Mouse (Mus musculus) ES-E14 (cell line): ENCODE results near the gene Ntan1. TPM values are rescaled to one million over a fixed set of nuclear protein-coding genes. Genes with fewer than 3 reads are reported as not detected.
"Not testable (repeated sequence)": the region's sequence is repeated elsewhere in the genome, so short reads cannot be mapped to it uniquely, and the experiment has no call there.

Source experiments
- DNase-seq: peaks from one replicate; pipeline ENCODE4 v3.0.0-alpha.2; 2013; ENCODE audit warnings: low read depth, low spot score
- H3K27ac ChIP-seq: 2 replicates; pipeline ENCODE4 v1.5.1; 2012; ENCODE audit warnings: low read depth, mild to moderate bottlenecking, low read length, moderate library complexity, mixed read lengths; ENCODE audit not compliant: poor library complexity, insufficient read depth, severe bottlenecking
- H3K36me3 ChIP-seq: 2 replicates; pipeline ENCODE4 v1.6.1; 2012; ENCODE audit warnings: mild to moderate bottlenecking, low read length, moderate library complexity, mixed read lengths; ENCODE audit not compliant: control insufficient read depth, poor library complexity, insufficient read depth, severe bottlenecking
- H3K4me1 ChIP-seq, 2 experiments: fragments of 150-350 bp in 1 of 2; sonication (generic) in 1 of 2; 2 replicates each; pipeline ENCODE4 v1.6.1; 2012; ENCODE audit warnings: low read length in 2 of 2, mild to moderate bottlenecking in 1 of 2, mixed read lengths in 1 of 2; ENCODE audit not compliant: control insufficient read depth in 2 of 2, insufficient read depth in 2 of 2, poor library complexity in 1 of 2
- H3K4me3 ChIP-seq, 2 experiments: fragments of 150-350 bp in 1 of 2; sonication (generic) in 1 of 2; 2 replicates each; pipeline ENCODE4 v1.5.1; 2012; ENCODE audit warnings: low read length in 2 of 2, low read depth in 1 of 2, mild to moderate bottlenecking in 1 of 2, mixed read lengths in 1 of 2; ENCODE audit not compliant: insufficient read depth in 1 of 2, poor library complexity in 1 of 2, severe bottlenecking in 1 of 2
- H3K9ac ChIP-seq: 2 replicates; pipeline ENCODE4 v1.6.1; 2012; ENCODE audit warnings: low read depth, mild to moderate bottlenecking, low read length, mixed read lengths; ENCODE audit not compliant: poor library complexity, insufficient read depth, severe bottlenecking
- H3K9me3 ChIP-seq: fragments of 150-350 bp; sonication (generic); 2 replicates; pipeline ENCODE4 v1.6.1; 2012; ENCODE audit warnings: low read depth, mild to moderate bottlenecking, low read length; ENCODE audit not compliant: control insufficient read depth, insufficient read depth
- CHD2 ChIP-seq: IDR thresholded peaks from 2 replicates; pipeline ENCODE4 v1.6.1; 2014; ENCODE audit warnings: mild to moderate bottlenecking, low read depth, low read length, inconsistent platforms
- HCFC1 ChIP-seq: IDR thresholded peaks from 2 replicates; pipeline ENCODE4 v1.6.1; 2012; ENCODE audit warnings: low read length, inconsistent platforms, borderline replicate concordance; ENCODE audit not compliant: insufficient read depth
- MAFK ChIP-seq: IDR thresholded peaks from 2 replicates; pipeline ENCODE4 v1.6.1; 2014; ENCODE audit warnings: mild to moderate bottlenecking, low read depth, low read length, inconsistent platforms; ENCODE audit not compliant: insufficient read depth
- ZC3H11A ChIP-seq: IDR thresholded peaks from 2 replicates; pipeline ENCODE4 v1.6.1; 2012; ENCODE audit warnings: low read depth, mild to moderate bottlenecking, inconsistent platforms, low read length, borderline replicate concordance
- ZNF384 ChIP-seq: IDR thresholded peaks from 2 replicates; pipeline ENCODE4 v1.6.1; 2012; ENCODE audit warnings: low read depth, low read length, inconsistent platforms
- in situ Hi-C, 2 experiments: fragments of 600-800 bp; cut with MboI; formaldehyde crosslinking; loops; one replicate each; pipeline ENCODE4 v1.15.1; 2025; ENCODE audit warnings: low sequenced_read_pairs in 2 of 2, inconsistent platforms in 1 of 2; ENCODE audit not compliant: unreplicated experiment in 2 of 2
- total RNA-seq: library from RNA; depleted of rRNA; stranded (reverse); fragments of 300-350 nt; gene quantifications from 2 replicates; pipeline ENCODE4 v1.2.3, GENCODE M21; 2012

The Ntan1 gene
- total RNA-seq, 1 experiment = 54.2 TPM

- TF ChIP-seq MAFK (no peak), ZC3H11A (no peak), HCFC1 (peak; percentile 68; the same call in 1 of the 2 replicates)
- H3K36me3 ChIP-seq = peaks cover 20% of the 10 kb centered on the region
- in situ Hi-C loops = no loop called here
- H3K4me1 ChIP-seq = peaks cover under 1 to 5% of the 10 kb centered on the region in 2 experiments
- peak; percentile 84 for DNase-seq
- peak within 1 kb of the TSS; percentile 97 for H3K9ac ChIP-seq
- H3K27ac ChIP-seq = peak within 1 kb of the TSS; percentile 94
- H3K9me3 ChIP-seq = peaks cover 15% of the 10 kb centered on the region
- peak within 1 kb of the TSS; percentile 85 to 95 for H3K4me3 ChIP-seq
These were observed 38.1 kb upstream of the Ntan1 start, which contains the start of gene Rrn3 for GRCm38 (mm10) chr16:13780353-13781036. TSS of gene Rrn3 (plus strand) at chr16:13780708.

GRCm38 (mm10) chr16:13781216-13781615 is 37.4 kb upstream of the Ntan1 start:
- Histone ChIP-seq H3K27ac (no peak overlapping the region; the same call in 1 of the 2 replicates), H3K9ac (peak overlapping the region; percentile 63), H3K36me3 (peaks cover 22% of the 10 kb centered on the region), H3K9me3 (peaks cover 15% of the 10 kb centered on the region), H3K4me1 (peaks cover 4 to 6% of the 10 kb centered on the region in 2 experiments), H3K4me3 (peak overlapping the region; percentile 85 to 95)
- TF ChIP-seq ZNF384 (no peak), ZC3H11A (no peak), MAFK (no peak), HCFC1 (no peak), CHD2 (no peak)
- in situ Hi-C loops = no loop called here
- DNase-seq = no peak

GRCm38 (mm10) chr16:13785932-13786331 is 32.7 kb upstream of the Ntan1 start:
- H3K4me3 ChIP-seq = no peak overlapping the region
- no peak for TF ChIP-seq HCFC1
- no peak for TF ChIP-seq ZNF384
- TF ChIP-seq MAFK = no peak
- no peak for TF ChIP-seq CHD2
- TF ChIP-seq ZC3H11A = no peak
- no peak overlapping the region for H3K9ac ChIP-seq
- no peaks in the 10 kb centered on the region for H3K9me3 ChIP-seq
- in situ Hi-C loops = no loop called here
- H3K4me1 ChIP-seq = peaks cover 11 to 18% of the 10 kb centered on the region in 2 experiments
- peak; percentile 89 for DNase-seq
- peaks cover 50% of the 10 kb centered on the region for H3K36me3 ChIP-seq
- no peak overlapping the region; the same call in 1 of the 2 replicates for H3K27ac ChIP-seq

GRCm38 (mm10) chr16:13793441-13793840 is 25.2 kb upstream of the Ntan1 start:
- H3K9me3 ChIP-seq, H3K9ac ChIP-seq, DNase-seq, H3K27ac ChIP-seq, H3K4me3 ChIP-seq, in situ Hi-C loops, H3K4me1 ChIP-seq: not testable (repeated sequence)
- peaks cover 60% of the 10 kb centered on the region for H3K36me3 ChIP-seq

GRCm38 (mm10) chr16:13796746-13797175 is 21.9 kb upstream of the Ntan1 start:
- no peak for DNase-seq

More at GRCm38 (mm10) chr16:13796746-13797175, 21.9 kb upstream of the Ntan1 start:
- H3K36me3 ChIP-seq = peaks cover 60% of the 10 kb centered on the region
- in situ Hi-C loops = no loop called here
- no peak overlapping the region for H3K4me3 ChIP-seq
- H3K9me3 ChIP-seq = no peaks in the 10 kb centered on the region
- no peak overlapping the region for H3K27ac ChIP-seq
- H3K4me1 ChIP-seq = peaks cover 0 to 7% of the 10 kb centered on the region in 2 experiments; a peak in 2 of 4 replicates
- H3K9ac ChIP-seq = no peak overlapping the region
- TF ChIP-seq CHD2 = no peak
- TF ChIP-seq MAFK = no peak
- TF ChIP-seq ZNF384 = no peak
- no peak for TF ChIP-seq ZC3H11A
- no peak for TF ChIP-seq HCFC1
